Mouse (Mus musculus): ENCODE data around the gene Rhbdl3.

- TF ChIP-seq CTCF (IDR thresholded peaks at IDR 0.05; ENCODE audit: low read depth) (no peak), EP300 (optimal IDR thresholded peaks at IDR 0.05) (no peak)
These were observed 13.2 kb downstream of the Rhbdl3 start for GRCm38 (mm10) chr11:80313944-80314343.
